Mouse (Mus musculus) mouse embryonic stem cell (cell line): ENCODE data around the gene Srarp.

Experiments
- in situ Hi-C, 2 experiments: fragments of 300-500 bp; cut with MboI; formaldehyde crosslinking; loops; 1 replicate in 1 of 2; 3 replicates in 1 of 2; pipeline ENCODE4 v1.14.3; 2019 to 2020; ENCODE audit warnings: low sequenced_read_pairs in 2 of 2, low pct_unique_long_range_greater_than_20kb in 1 of 2, mixed read lengths in 1 of 2; ENCODE audit not compliant: unreplicated experiment in 1 of 2

Gene Srarp

DNA sequence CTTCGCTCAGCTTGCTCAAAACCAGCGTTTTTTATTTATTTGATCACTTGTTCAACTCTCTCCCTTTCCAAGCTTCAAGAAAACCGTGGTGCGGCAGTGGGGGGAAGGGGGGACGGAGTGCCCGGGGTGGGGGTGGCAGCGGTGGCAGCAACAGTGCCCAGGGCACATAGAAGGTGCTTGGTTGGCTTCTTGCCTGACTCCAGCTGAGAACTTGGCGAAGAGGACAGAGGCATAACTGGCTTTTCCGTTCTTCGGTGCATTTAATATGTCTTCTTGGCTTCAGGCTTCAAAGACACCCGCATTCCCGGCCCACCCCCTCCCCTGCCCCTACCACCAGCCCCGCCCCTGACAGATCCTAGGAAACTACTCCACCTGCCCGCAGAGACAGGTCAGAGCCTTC is 3.2 kb downstream of the Srarp start:
- in situ Hi-C loops: no loop called here

DNA sequence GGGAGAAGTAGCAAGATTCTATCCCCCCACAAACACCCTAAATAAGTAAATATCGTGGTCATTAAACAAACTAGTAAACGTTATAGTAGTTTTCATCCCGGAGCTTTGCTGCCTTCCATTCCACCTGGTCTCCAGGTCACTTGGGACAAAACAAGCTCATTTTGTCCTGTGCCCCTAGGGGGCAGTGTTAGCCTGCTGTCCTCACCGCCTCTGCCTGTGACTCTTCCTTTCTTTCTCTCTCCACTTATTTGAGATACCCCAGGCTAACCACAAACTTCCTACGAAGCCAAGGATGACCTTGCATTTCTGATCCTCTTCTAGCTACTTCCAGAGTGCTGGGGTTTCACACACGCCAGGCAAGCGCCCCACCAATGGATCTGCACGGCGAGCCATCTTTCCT is 4.9 kb downstream of the Srarp start:
- in situ Hi-C loops: no loop called here

- in situ Hi-C loops: no loop called here
Observed at GRCm38 (mm10) chr4:141429847-141430246, 6.1 kb downstream of the Srarp start.

- in situ Hi-C loops: no loop called here
Observed at GRCm38 (mm10) chr4:141429381-141429780, 6.5 kb downstream of the Srarp start.

- in situ Hi-C loops: no loop called here
Observed at GRCm38 (mm10) chr4:141427921-141428320, 8.0 kb downstream of the Srarp start.

DNA sequence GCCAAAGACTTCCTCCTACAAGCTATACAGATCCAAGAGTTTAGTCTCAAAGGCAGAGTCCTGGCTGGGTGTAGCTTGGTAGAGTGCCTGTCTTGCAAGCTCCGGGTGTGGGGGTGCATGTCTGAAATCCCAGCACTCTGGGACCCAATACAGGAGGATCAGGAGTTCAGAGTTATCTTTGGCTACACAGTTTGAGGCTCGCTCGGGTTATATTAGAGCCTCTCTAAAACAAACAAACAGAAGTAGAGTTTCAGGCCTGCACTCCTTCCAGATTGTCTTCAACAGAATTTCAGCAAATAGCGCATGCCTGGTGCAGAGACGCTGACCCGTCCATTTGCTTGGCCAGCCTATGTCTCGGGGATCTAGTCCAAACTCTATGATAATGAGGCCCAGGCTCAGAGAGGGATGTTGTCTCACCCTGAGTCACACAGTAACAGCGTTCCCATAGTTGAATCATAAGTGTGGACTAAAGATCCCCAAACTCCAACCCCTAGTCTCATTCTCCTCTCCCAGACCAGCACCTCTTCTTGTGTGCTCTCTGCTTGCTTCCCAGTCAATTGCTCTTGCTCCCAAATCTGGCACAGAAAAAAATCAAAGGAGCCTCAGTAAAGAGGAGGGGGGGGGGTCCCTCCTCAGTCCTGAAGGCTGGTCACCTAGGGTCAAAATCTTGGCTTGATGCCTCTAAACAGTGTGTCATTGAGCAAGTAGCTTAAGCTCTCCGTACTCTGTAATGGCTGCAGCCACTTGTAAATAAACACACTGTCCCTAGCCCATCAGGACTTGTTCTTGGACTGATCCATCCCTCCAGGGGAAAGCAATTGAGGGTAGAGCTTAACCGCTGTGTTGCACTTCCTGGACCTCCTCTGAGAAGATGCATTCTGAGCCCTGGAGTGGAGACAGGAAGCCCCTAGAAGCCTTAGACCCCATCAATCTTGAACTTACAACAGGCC is 8.8 kb downstream of the Srarp start:
- in situ Hi-C loops: no loop called here

DNA sequence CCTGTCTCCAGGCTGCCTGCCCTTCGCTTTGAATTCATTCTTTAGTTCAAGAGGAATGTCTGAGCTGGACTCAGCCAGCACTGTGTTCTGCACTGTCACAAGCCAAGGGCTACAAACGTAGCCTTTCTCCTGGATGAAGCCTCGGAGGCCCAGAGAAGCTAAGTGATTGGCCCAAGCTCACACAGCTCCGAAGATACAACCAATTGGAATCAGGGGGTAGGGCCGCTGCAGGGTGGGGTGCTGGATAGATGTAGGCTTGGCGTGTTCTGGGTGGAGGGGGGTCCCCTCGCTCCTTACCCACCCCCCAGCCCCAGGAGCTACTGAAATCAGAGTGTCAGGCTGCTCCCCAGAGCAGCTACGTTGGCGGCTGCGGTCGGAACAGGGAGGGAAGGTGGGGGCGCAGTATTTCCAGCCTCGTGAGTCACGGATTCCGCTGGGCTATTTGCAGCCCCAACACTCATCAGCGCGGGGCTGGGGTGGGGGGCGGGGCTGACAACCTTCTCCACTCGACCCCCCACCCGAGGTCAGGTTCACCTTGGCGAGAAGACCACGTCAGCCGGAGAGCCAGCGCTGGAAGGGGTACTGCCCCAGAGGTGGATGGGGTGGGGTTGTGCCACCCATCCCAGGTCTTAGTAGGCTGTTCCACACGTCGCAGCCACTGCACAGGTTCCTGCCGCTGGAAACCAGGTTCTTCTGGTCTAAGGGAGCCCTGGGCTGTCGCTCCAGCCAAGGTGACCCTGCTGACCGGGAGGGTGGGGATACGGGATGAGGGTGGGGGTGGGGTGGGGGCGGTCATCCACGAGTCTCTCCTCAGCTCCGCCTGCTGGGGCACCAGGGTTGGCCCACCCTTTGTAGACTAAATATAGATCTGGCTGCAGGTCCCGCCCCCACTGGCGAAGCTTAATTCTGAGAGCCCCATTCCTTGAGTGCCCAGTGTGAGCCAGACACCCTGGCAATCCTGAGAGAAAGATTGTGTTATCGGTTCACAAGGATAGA is 10.1 kb downstream of the Srarp start:
- in situ Hi-C loops: no loop called here

GRCm38 (mm10) chr4:141423691-141424431 is 12.0 kb downstream of the Srarp start:
- in situ Hi-C loops: no loop called here

GRCm38 (mm10) chr4:141423288-141423687 is 12.6 kb downstream of the Srarp start:
- in situ Hi-C loops: no loop called here

DNA sequence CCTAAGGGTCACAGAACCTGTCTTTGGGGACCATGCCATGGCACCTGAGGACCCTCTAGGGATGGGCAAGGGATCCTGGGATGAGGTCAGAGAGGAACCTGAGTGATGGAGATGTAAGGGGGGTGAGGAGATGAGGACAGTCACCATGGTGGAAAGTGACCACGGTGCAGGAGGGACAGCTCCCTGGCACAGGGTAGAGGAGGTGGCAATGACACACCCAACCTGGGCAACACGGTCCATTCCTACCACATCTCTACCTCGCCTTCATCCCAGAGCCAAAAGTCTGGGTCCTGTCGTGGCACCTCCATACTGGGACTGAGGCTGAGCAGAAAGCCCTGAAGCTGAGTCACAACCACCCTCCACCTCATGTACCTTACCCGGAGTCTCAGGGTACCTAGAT is 13.1 kb downstream of the Srarp start:
- in situ Hi-C loops: no loop called here

DNA sequence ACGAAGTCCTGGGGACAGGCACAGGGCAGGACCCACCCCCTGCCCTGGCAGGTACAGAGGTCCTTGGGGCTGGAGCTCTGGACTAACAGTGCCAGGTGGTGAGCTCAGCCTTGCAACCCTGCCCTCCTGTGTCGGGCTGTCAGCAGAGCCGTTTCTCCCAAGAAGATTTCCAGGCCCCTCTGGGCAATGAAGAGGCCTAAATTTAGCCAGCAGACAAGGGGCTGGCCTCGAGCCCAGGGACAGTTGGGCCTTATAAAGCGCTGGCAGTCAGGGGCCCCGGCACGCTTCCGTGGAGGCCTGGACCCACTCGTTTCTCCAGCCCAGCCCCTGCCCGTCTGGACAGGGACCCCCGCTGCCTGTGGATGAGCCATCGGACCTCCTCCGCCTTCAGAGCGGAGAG is 14.5 kb downstream of the Srarp start:
- in situ Hi-C loops: no loop called here

DNA sequence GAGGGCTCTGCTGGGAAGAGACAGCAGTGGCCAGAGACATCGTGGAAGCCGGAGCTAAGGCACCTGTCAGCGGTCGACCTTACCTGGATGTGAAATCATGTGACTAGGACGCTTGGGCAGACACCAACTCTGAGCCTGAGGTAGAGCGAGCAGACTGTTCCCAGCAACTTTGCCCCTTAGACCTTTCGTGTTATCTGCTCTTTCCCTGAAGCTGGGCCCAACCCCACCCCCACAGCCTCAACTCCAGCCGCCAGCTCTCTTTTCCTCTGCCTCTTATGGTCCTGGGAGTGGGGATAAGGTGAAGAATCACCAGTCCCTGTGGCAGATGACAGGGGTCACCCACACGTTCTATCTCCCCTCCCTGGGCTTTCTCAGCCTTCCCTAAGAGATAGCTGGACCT is 15.0 kb downstream of the Srarp start:
- in situ Hi-C loops: no loop called here

GRCm38 (mm10) chr4:141420192-141420829 is 15.6 kb downstream of the Srarp start, which contains the start of gene Hspb7:
Gene Hspb7, plus strand, starts transcription at chr4:141420779.
- in situ Hi-C loops: no loop called here

DNA sequence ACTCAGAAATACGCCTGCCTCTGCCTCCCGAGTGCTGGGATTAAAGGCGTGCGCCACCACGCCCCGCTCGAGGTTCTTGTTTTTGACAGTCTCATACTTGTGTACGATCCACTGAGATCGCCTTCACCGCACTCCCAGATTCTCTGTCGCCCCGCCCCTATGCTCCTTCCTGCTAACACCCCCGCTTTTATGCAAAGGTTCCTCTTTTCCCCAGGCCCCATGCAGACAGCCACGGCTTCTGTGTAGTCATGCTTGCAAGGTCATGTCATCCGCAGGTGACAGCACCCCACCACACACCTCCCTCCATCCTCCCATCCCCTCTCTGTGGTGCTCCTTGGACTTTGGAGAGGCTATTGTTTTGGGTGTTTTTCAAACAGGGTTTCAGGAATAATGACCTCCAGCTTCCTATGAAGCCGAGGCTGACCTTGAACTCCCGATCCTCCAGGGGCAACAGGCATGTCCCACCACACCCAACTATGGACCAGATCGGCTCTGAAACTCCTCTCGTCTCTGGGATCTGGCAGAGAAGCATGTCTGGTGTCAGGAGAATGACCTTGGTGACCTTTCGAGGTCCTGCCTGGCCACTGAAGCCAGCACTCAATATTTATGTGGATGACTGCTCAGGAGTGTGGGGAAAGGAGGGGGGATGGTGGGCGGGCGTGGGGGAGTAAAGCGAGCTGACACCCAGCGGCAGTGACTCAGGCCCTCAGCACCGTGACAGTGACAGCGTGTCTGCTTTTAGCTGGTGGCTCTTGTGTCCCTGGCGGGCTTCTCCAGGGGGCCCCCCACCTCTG is 16.3 kb downstream of the Srarp start:
- in situ Hi-C loops: no loop called here

DNA sequence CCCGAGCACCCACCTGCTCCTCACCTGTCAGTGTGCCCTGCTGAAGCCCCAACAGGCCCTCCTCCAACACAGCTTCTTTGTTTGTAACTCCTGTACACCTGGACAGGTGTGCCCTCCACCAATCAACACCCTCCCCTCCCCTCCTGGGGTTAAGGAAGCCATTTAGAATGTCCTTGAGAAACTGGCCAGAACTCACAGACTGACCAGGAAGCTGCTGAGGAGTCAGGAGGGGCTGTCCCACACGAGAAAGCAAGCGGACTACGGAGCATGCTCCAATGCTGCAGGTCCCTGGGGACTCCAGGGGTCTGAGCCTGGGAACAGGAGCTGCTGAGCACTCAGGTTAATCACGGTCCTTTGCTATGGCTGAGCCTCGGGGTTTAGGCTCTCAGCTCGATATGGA is 20.0 kb downstream of the Srarp start, which contains the start of gene Clcnkb:
TSS of gene Clcnkb (minus strand) at position 91 of the 400 bp plus-strand sequence.
- in situ Hi-C loops: no loop called here

GRCm38 (mm10) chr4:141411430-141411992 is 24.4 kb downstream of the Srarp start:
- in situ Hi-C loops: no loop called here

DNA sequence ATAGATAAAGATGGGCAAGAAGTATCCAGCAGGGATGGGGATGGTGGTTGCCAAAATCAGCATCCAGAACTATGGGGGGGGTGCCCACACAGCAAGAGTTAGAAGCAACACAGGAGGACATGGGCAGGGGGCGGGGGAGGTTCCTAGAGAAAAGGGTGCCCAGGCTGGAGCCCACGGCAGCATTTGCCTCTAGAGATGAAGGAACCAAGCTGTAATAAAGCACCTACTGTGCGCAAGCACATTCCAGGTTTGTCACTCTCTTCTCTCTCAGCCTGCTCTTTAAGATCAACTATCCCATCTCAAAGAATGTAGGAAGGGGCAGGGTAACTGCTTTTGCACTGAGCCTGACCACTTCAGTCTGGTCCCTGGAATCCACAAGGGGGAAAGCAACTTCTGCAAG is 27.3 kb downstream of the Srarp start:
- in situ Hi-C loops: loop anchor here (5.0 to 10.0 kb wide), 3 partner anchors 56 to 186 kb away; no protein-coding TSS in a partner anchor
